Mouse (Mus musculus) myocyte (in vitro differentiated cells): Measurements from ENCODE around the gene Msx3. TPM values are rescaled to one million over a fixed set of nuclear protein-coding genes. Genes with fewer than 3 reads are reported as not detected.

Source experiments
- H3K27me3 ChIP-seq: one replicate; pipeline ENCODE4 v1.6.1; 2011; ENCODE audit not compliant: control insufficient read depth, insufficient read depth, insufficient read length
- H3K36me3 ChIP-seq: one replicate; pipeline ENCODE4 v1.6.1; 2011; ENCODE audit not compliant: control insufficient read depth, insufficient read depth
- H3K4me2 ChIP-seq: one replicate; pipeline ENCODE4 v1.6.1; 2011; ENCODE audit warnings: low read depth, control low read depth
- H3K4me3 ChIP-seq: one replicate; pipeline ENCODE4 v1.5.1; 2011; ENCODE audit warnings: mild to moderate bottlenecking, control low read depth, moderate library complexity
- H3K79me2 ChIP-seq: one replicate; pipeline ENCODE4 v1.6.1; 2011; ENCODE audit not compliant: control insufficient read depth, insufficient read depth
- H3ac ChIP-seq: one replicate; pipeline ENCODE4 v1.6.1; 2011; ENCODE audit not compliant: control insufficient read depth, insufficient read length
- CEBPB ChIP-seq: IDR thresholded peaks from 2 replicates; pipeline ENCODE4 v1.6.1; 2011; ENCODE audit warnings: mild to moderate bottlenecking, moderate library complexity; ENCODE audit not compliant: poor library complexity, insufficient read depth, severe bottlenecking
- E2F4 ChIP-seq: IDR thresholded peaks from one replicate; pipeline ENCODE4 v1.6.1; 2011; ENCODE audit warnings: mild to moderate bottlenecking, control low read depth, moderate library complexity; ENCODE audit not compliant: insufficient read depth
- MAX ChIP-seq: IDR thresholded peaks from one replicate; pipeline ENCODE4 v1.6.1; 2011; ENCODE audit warnings: low read depth, mild to moderate bottlenecking, control low read depth
- MYOD1 ChIP-seq, 3 experiments: IDR thresholded peaks; one replicate each; pipeline ENCODE4 v1.6.1; 2011; ENCODE audit warnings: control low read depth in 2 of 3, low read depth in 2 of 3, mild to moderate bottlenecking in 2 of 3, moderate library complexity in 1 of 3; ENCODE audit not compliant: insufficient read length in 2 of 3, control insufficient read depth in 1 of 3
- MYOG ChIP-seq, 3 experiments: IDR thresholded peaks; one replicate each; pipeline ENCODE4 v1.6.1; 2011; ENCODE audit warnings: control low read depth in 2 of 3, low read depth in 2 of 3, mild to moderate bottlenecking in 2 of 3; ENCODE audit not compliant: insufficient read length in 2 of 3, control insufficient read depth in 1 of 3, insufficient read depth in 1 of 3
- POLR2A ChIP-seq: IDR thresholded peaks from one replicate; pipeline ENCODE4 v1.6.1; 2011; ENCODE audit warnings: low read depth, mild to moderate bottlenecking, control low read depth, moderate library complexity; ENCODE audit not compliant: insufficient read length
- POLR2AphosphoS2 ChIP-seq: IDR thresholded peaks from one replicate; pipeline ENCODE4 v1.6.1; 2011; ENCODE audit warnings: low read depth, control low read depth; ENCODE audit not compliant: insufficient read length
- REST ChIP-seq: IDR thresholded peaks from one replicate; pipeline ENCODE4 v1.6.1; 2011; ENCODE audit warnings: mild to moderate bottlenecking, control low read depth, moderate library complexity; ENCODE audit not compliant: insufficient read depth, insufficient read length
- SRF ChIP-seq: IDR thresholded peaks from one replicate; pipeline ENCODE4 v1.6.1; 2011; ENCODE audit warnings: low read depth; ENCODE audit not compliant: control insufficient read depth, insufficient read length
- TCF12 ChIP-seq: IDR thresholded peaks from one replicate; pipeline ENCODE4 v1.6.1; 2011; ENCODE audit warnings: mild to moderate bottlenecking, control low read depth; ENCODE audit not compliant: poor library complexity, insufficient read depth, severe bottlenecking
- TCF3 ChIP-seq: IDR thresholded peaks from one replicate; pipeline ENCODE4 v1.6.1; 2011; ENCODE audit warnings: low read depth, control low read depth; ENCODE audit not compliant: insufficient read length
- USF1 ChIP-seq: IDR thresholded peaks from one replicate; pipeline ENCODE4 v1.6.1; 2011; ENCODE audit warnings: low read depth, mild to moderate bottlenecking, control low read depth, moderate library complexity
- polyA plus RNA-seq: library from polyadenylated mRNA; unstranded; fragments of >200 nt; fragmentation: generic; extraction: Trizol; gene quantifications from one replicate; pipeline ENCODE4 v1.2.1, GENCODE M21; 2012; ENCODE audit warnings: missing spikeins

Msx3 gene
- polyA plus RNA-seq, 1 experiment: 0.05 TPM

DNA sequence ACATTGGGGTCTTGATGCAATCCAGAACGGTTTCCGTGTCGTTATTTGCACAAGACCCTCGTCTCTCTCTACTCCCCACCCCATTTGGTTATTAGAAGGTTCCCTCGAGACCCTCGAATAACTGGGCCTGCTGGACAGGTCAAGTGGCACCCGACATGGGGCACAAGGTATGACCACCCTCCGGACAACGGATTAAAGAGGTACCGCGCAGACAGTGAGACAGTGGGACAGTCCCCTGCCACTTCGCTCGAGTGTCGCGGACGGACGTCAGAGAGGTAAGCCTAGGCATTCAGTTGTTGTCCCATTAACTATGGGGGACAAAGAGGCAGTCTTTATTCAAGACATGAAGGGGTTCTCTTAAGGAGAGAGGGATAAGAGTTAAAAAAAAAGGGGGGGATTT is 37.6 kb downstream of the Msx3 start:
- TF ChIP-seq MAX (no peak), TCF3 (no peak), POLR2AphosphoS2 (no peak)
- H3K79me2 ChIP-seq: no peaks in the 10 kb centered on the region

DNA sequence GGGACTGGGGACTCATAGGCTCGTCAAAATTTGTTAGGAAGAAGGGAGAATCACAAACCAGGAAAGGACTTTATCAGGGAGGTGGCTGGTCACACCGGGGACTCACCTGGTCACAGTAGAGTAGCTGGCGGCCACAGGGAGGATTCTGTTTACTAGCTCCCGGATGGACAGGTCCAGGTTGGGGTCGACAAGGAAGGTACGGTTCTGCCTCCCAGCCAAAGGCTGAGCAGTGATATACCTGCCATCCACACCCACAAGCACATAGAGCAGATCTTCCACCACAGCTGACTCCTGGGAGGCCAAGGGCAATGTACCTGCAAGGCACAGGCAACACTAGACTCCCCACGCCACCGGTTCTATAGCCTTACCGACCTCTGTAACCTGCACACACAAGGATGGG is 41.1 kb downstream of the Msx3 start:
- Histone ChIP-seq H3K79me2 (no peaks in the 10 kb centered on the region), H3ac (no peak overlapping the region), H3K4me2 (no peak overlapping the region), H3K4me3 (no peak overlapping the region), H3K36me3 (peaks cover 6% of the 10 kb centered on the region), H3K27me3 (no peaks in the 10 kb centered on the region)
- TF ChIP-seq USF1 (no peak), MAX (no peak), CEBPB (no peak), SRF (no peak), TCF3 (no peak), POLR2A (no peak), REST (no peak), POLR2AphosphoS2 (no peak), MYOD1 (IDR thresholded peaks at IDR 0.05; ENCODE audit: control insufficient read depth in 1 of 3, insufficient read length in 2 of 3, low read depth in 2 of 3) (no peak)

More for the DNA sequence above, 37.6 kb downstream of the Msx3 start:
- Histone ChIP-seq H3K4me3 (no peak overlapping the region), H3K4me2 (no peak overlapping the region), H3K27me3 (no peaks in the 10 kb centered on the region), H3K36me3 (peaks cover 3% of the 10 kb centered on the region), H3ac (no peak overlapping the region)

DNA sequence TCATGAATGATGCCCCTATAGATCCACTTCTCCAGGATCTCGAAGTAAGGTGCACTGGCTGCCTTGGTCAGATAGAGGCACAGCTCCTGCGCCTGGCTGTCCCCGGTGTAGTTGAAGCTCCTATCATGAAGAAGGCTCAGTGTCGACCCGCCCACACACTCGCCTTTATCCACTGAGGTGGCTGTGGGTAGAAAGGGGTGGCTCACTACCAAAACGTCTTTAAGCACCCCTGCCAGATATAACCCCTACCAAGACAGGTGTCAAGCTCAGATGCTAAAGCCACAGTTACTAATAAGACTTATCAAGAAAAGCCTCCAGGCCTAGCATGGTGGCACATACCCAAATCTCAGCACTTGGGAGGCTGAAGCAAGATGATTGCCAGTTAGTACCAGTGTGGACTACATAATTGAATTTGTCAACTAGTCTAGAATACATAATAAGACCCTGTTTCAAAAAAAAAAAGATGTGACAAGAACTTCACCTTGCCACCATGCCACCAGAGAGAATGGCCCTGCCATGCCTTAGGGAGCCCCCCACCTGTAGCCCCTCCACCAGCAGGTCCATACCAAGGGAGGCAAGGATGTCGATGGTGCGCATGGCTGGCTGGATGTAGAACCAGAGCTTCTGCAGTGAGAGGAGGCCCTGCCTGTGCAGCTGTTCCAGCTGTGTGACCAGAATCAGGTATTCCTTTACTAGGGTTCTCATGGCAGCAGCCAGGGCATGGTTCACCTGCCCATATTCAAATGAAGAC is 41.9 kb downstream of the Msx3 start:
- Histone ChIP-seq H3K27me3 (no peaks in the 10 kb centered on the region), H3K36me3 (peaks cover 6% of the 10 kb centered on the region), H3K79me2 (no peaks in the 10 kb centered on the region), H3K4me2 (no peak overlapping the region), H3K4me3 (no peak overlapping the region), H3ac (no peak overlapping the region)
- TF ChIP-seq MYOG (IDR thresholded peaks at IDR 0.05; ENCODE audit: control insufficient read depth in 1 of 3, insufficient read depth in 1 of 3, insufficient read length in 2 of 3, low read depth in 2 of 3) (no peak), REST (no peak), MAX (no peak), USF1 (no peak), E2F4 (no peak)

DNA sequence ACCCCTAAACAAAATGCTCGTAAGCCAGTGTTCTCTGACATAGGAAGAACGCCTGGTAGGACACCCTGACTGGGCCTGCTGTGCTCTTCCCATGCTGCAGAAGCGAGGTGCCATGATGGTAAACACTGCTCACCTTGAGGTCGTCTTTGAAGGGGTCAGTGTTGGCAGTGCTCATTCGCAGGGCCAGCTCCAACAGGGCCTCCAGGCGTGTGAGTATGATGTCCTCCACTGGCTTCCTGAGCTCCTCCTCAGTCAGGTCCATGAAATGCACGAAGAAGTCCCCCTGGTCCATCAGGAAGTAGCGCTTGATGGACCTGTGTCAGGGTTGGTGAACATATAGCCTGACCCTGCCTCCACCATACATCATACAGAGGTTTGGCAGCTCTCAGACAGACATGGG is 44.2 kb downstream of the Msx3 start:
- H3K4me2 ChIP-seq: no peak overlapping the region
- H3K27me3 ChIP-seq: no peaks in the 10 kb centered on the region
- H3K4me3 ChIP-seq: no peak overlapping the region
- H3K36me3 ChIP-seq: peaks cover 6% of the 10 kb centered on the region
- H3K79me2 ChIP-seq: no peaks in the 10 kb centered on the region
- TF ChIP-seq SRF (no peak), CEBPB (no peak), E2F4 (no peak), TCF12 (no peak), USF1 (no peak)
- no peak overlapping the region for H3ac ChIP-seq

DNA sequence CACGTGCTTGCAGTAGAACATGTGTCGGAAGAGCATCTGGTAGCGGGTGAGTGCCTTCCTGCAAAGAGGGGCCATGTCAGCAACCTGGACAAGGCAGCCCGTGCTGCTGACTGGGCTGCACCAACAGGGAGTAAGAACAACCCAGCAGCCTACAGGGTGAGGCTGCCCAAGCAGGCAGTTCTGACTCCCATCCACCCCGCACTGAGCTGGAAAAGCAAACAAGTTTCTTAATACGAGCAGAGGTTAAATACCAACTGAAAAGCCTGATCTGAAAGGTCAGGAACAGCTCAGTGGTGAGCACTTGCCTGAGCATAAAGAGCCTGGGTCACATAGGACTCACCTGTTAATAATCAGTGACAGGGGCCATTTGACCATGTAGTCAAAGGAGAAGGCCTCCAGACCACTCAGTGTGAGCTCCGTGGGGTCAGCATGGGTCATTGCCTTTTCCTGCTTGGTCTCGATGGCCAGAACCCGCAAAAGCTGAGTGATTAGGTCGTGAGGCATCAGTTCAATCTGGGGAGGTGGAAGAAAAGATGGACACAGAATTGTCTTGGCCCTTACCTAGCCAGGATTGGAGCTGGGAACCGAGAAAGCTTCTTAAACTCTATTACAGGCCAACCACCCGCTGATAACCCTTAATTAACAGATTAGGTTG is 47.7 kb downstream of the Msx3 start:
- TF ChIP-seq TCF12 (no peak), REST (no peak), POLR2A (no peak), MYOD1 (IDR thresholded peaks at IDR 0.05; ENCODE audit: control insufficient read depth in 1 of 3, insufficient read length in 2 of 3, low read depth in 2 of 3) (no peak), SRF (no peak), TCF3 (no peak), E2F4 (no peak), POLR2AphosphoS2 (no peak), USF1 (no peak)
- Histone ChIP-seq H3K4me2 (no peak overlapping the region), H3K27me3 (no peaks in the 10 kb centered on the region), H3ac (no peak overlapping the region), H3K36me3 (peaks cover 1% of the 10 kb centered on the region), H3K79me2 (no peaks in the 10 kb centered on the region), H3K4me3 (no peak overlapping the region)
